Mouse (Mus musculus): ENCODE results near the gene Rimkla. TPM values are rescaled to one million over a fixed set of nuclear protein-coding genes. Genes with fewer than 3 reads are reported as not detected.

Gene Rimkla
- total and polyA plus RNA-seq, 3 experiments, result not detected

DNA sequence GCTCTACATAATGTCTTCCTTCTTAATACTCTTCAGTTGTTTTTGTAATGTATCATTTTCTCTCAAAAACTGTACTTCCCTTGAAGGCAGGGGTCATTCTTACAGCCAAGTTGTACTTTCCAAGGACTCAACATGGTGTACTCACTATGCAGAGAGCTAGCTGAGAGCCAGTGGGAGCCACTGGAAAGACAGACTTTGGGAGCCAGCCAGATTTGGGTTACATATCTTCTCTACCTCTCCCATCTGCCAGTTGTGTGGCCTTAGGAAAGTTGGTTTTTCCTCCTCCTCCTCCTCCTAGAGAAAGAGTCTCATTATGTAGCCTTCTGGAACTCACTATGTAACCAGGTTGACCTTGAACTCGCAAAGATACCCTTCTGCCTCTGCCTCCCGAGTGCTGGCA lies 32.0 kb upstream of the Rimkla start:
- no peak overlapping the region for H3K4me3 ChIP-seq (ENCODE audit: control insufficient read depth in 1 of 2, insufficient read depth in 1 of 2, low read depth in 2 of 2, low read length in 2 of 2)
- no peak for DNase-seq (ENCODE audit: low read depth, low spot score)
- no peak overlapping the region for H3K9ac ChIP-seq (ENCODE audit: control insufficient read depth, low read depth, low read length, poor library complexity, severe bottlenecking)
- peaks cover 0 to 6% of the 10 kb centered on the region in 2 experiments; a peak in 2 of 4 replicates for H3K36me3 ChIP-seq (ENCODE audit: control insufficient read depth in 1 of 2, insufficient read depth in 2 of 2, low read length in 2 of 2)
- no peaks in the 10 kb centered on the region for H3K79me2 ChIP-seq (ENCODE audit: control insufficient read depth, insufficient read depth, low read length, poor library complexity)
- peaks cover 0 to 3% of the 10 kb centered on the region in 2 experiments; a peak in 1 of 4 replicates for H3K4me1 ChIP-seq (ENCODE audit: control insufficient read depth in 1 of 2, insufficient read depth in 2 of 2, low read length in 2 of 2)
- H3K27me3 ChIP-seq (ENCODE audit: control insufficient read depth in 1 of 2, insufficient read depth in 2 of 2, low read length in 2 of 2), result peaks cover 0 to 2% of the 10 kb centered on the region in 2 experiments; a peak in 1 of 4 replicates
- H3K9me3 ChIP-seq (replicated peaks; ENCODE audit: insufficient read depth, low read length), result no peaks in the 10 kb centered on the region
- no peak overlapping the region for H3K27ac ChIP-seq (ENCODE audit: control insufficient read depth, low read depth, low read length)
- TF ChIP-seq POLR2A (IDR thresholded peaks at IDR 0.05; ENCODE audit: control insufficient read depth in 1 of 2, insufficient read depth in 1 of 2, low read depth in 1 of 2, low read length in 2 of 2, poor library complexity in 1 of 2) (no peak), TCF12 (IDR thresholded peaks at IDR 0.05; ENCODE audit: low read depth, low read length) (no peak), USF2 (IDR thresholded peaks at IDR 0.05; ENCODE audit: borderline replicate concordance in 1 of 2, insufficient read depth in 1 of 2, low read depth in 1 of 2, low read length in 2 of 2) (no peak), NRF1 (IDR thresholded peaks at IDR 0.05; ENCODE audit: insufficient read depth, low read depth, low read length, poor library complexity, severe bottlenecking) (no peak), MAX (IDR thresholded peaks at IDR 0.05; ENCODE audit: low read length) (no peak), ZNF384 (IDR thresholded peaks at IDR 0.05; ENCODE audit: low read depth, low read length) (no peak), SMC3 (IDR thresholded peaks at IDR 0.05; ENCODE audit: low read depth, low read length) (no peak), RCOR1 (IDR thresholded peaks at IDR 0.05; ENCODE audit: low read depth, low read length) (no peak), HCFC1 (IDR thresholded peaks at IDR 0.05; ENCODE audit: low read depth, low read length) (no peak), ELF1 (IDR thresholded peaks at IDR 0.05; ENCODE audit: low read depth, low read length) (no peak), GATA1 (IDR thresholded peaks at IDR 0.05; ENCODE audit: low read depth, low read length) (no peak), MEF2A (IDR thresholded peaks at IDR 0.05; ENCODE audit: extremely low read depth, insufficient replicate concordance, low read depth, low read length, poor library complexity, severe bottlenecking) (no peak), EP300 (IDR thresholded peaks at IDR 0.05; ENCODE audit: low read depth in 1 of 2, low read length in 2 of 2) (no peak), BHLHE40 (IDR thresholded peaks at IDR 0.05; ENCODE audit: borderline replicate concordance, low read depth, low read length) (no peak), TBP (IDR thresholded peaks at IDR 0.05; ENCODE audit: low read depth, low read length) (no peak), MYB (IDR thresholded peaks at IDR 0.05; ENCODE audit: low read depth, low read length) (no peak)

DNA sequence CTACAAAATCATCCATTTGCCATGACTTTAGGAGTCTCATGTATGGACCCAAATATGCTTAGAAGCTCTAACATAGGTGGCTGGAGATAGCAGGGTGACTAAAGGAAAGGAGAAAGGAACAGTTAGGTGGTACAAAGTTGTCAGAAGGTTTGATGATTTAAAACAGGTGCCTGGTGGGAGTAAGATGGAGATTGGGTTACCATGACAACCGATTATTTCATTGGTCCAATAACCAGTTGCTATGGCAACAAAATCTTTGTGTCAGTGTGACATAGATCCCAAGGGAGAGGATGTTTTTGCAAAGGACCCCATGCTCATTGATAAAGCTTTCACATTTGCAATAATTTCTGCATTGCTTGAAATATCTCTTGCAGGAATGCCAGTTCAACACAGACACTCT lies 31.6 kb upstream of the Rimkla start:
- no peaks in the 10 kb centered on the region for H3K9me3 ChIP-seq (replicated peaks; ENCODE audit: insufficient read depth, low read length)
- no peak for DNase-seq (ENCODE audit: low read depth, low spot score)
- H3K79me2 ChIP-seq (ENCODE audit: control insufficient read depth, insufficient read depth, low read length, poor library complexity), result no peaks in the 10 kb centered on the region
- H3K4me1 ChIP-seq (ENCODE audit: control insufficient read depth in 1 of 2, insufficient read depth in 2 of 2, low read length in 2 of 2), result peaks cover 0 to 3% of the 10 kb centered on the region in 2 experiments; a peak in 1 of 4 replicates
- no peak overlapping the region for H3K27ac ChIP-seq (ENCODE audit: control insufficient read depth, low read depth, low read length)
- no peak for TF ChIP-seq RAD21 (IDR thresholded peaks at IDR 0.05; ENCODE audit: low read depth, low read length)
- no peak for TF ChIP-seq NRF1 (IDR thresholded peaks at IDR 0.05; ENCODE audit: insufficient read depth, low read depth, low read length, poor library complexity, severe bottlenecking)
- TF ChIP-seq MAZ (IDR thresholded peaks at IDR 0.05; ENCODE audit: low read depth, low read length), result no peak
- TF ChIP-seq TCF12 (IDR thresholded peaks at IDR 0.05; ENCODE audit: low read depth, low read length), result no peak
- no peak overlapping the region for H3K4me3 ChIP-seq (ENCODE audit: control insufficient read depth in 1 of 2, insufficient read depth in 1 of 2, low read depth in 2 of 2, low read length in 2 of 2)
- H3K36me3 ChIP-seq (ENCODE audit: control insufficient read depth in 1 of 2, insufficient read depth in 2 of 2, low read length in 2 of 2), result peaks cover 0 to 6% of the 10 kb centered on the region in 2 experiments; a peak in 2 of 4 replicates
- no peak overlapping the region for H3K9ac ChIP-seq (ENCODE audit: control insufficient read depth, low read depth, low read length, poor library complexity, severe bottlenecking)
- H3K27me3 ChIP-seq (ENCODE audit: control insufficient read depth in 1 of 2, insufficient read depth in 2 of 2, low read length in 2 of 2), result peaks cover 0 to 2% of the 10 kb centered on the region in 2 experiments; a peak in 1 of 4 replicates

All from MEL (cell line).